Mouse (Mus musculus): Measurements from ENCODE around the gene Tmco3. TPM values are rescaled to one million over a fixed set of nuclear protein-coding genes. Genes with fewer than 3 reads are reported as not detected.

The Tmco3 gene
- polyA plus RNA-seq, 1 experiment, result 22.4 TPM

GRCm38 (mm10) chr8:13276941-13277447 is 11.0 kb upstream of the Tmco3 start:
- H3K4me3 ChIP-seq (ENCODE audit: control insufficient read depth, insufficient read depth, low read length), result no peak overlapping the region

GRCm38 (mm10) chr8:13283200-13283599 is 4.8 kb upstream of the Tmco3 start:
- Histone ChIP-seq H3K27ac (ENCODE audit: control insufficient read depth, insufficient read depth, low read length) (no peak overlapping the region), H3K4me1 (replicated peaks; ENCODE audit: control insufficient read depth, insufficient read depth, low read length) (peaks cover 6% of the 10 kb centered on the region), H3K27me3 (ENCODE audit: control insufficient read depth, insufficient read depth, low read length) (no peaks in the 10 kb centered on the region), H3K36me3 (ENCODE audit: control insufficient read depth, insufficient read depth, low read length) (no peaks in the 10 kb centered on the region), H3K4me3 (ENCODE audit: control insufficient read depth, insufficient read depth, low read length) (no peak overlapping the region)
- no peak for DNase-seq
- TF ChIP-seq POLR2A (IDR thresholded peaks at IDR 0.05; ENCODE audit: control insufficient read depth, extremely low read depth, insufficient read depth, low read length, poor library complexity), result no peak
- TF ChIP-seq CTCF (IDR thresholded peaks at IDR 0.05; ENCODE audit: borderline replicate concordance, control insufficient read depth, extremely low read depth, insufficient read depth, low read length, poor library complexity), result no peak
- WGBS, result 94% methylated on average over 1 of the region's 1 CpGs

More at GRCm38 (mm10) chr8:13276941-13277447, 11.0 kb upstream of the Tmco3 start:
- 46% methylated on average over 5 of the region's 5 CpGs for WGBS
- no peaks in the 10 kb centered on the region for H3K4me1 ChIP-seq (replicated peaks; ENCODE audit: control insufficient read depth, insufficient read depth, low read length)
- TF ChIP-seq CTCF (IDR thresholded peaks at IDR 0.05; ENCODE audit: borderline replicate concordance, control insufficient read depth, extremely low read depth, insufficient read depth, low read length, poor library complexity) (no peak), POLR2A (IDR thresholded peaks at IDR 0.05; ENCODE audit: control insufficient read depth, extremely low read depth, insufficient read depth, low read length, poor library complexity) (no peak)
- no peaks in the 10 kb centered on the region for H3K27me3 ChIP-seq (ENCODE audit: control insufficient read depth, insufficient read depth, low read length)
- no peaks in the 10 kb centered on the region for H3K36me3 ChIP-seq (ENCODE audit: control insufficient read depth, insufficient read depth, low read length)
- no peak for DNase-seq
- no peak overlapping the region for H3K27ac ChIP-seq (ENCODE audit: control insufficient read depth, insufficient read depth, low read length)

GRCm38 (mm10) chr8:13287304-13287691 is 692 bp upstream of the Tmco3 start:
- DNase-seq, result peak; percentile 76
- H3K36me3 ChIP-seq (ENCODE audit: control insufficient read depth, insufficient read depth, low read length), result no peaks in the 10 kb centered on the region
- peaks cover 6% of the 10 kb centered on the region for H3K4me1 ChIP-seq (replicated peaks; ENCODE audit: control insufficient read depth, insufficient read depth, low read length)
- no peak overlapping the region for H3K27ac ChIP-seq (ENCODE audit: control insufficient read depth, insufficient read depth, low read length)
- no peaks in the 10 kb centered on the region for H3K27me3 ChIP-seq (ENCODE audit: control insufficient read depth, insufficient read depth, low read length)
- peak overlapping the region; percentile 66 for H3K4me3 ChIP-seq (ENCODE audit: control insufficient read depth, insufficient read depth, low read length)
- WGBS, result under 1% methylated on average over 34 of the region's 34 CpGs
- TF ChIP-seq CTCF (IDR thresholded peaks at IDR 0.05; ENCODE audit: borderline replicate concordance, control insufficient read depth, extremely low read depth, insufficient read depth, low read length, poor library complexity), result no peak
- TF ChIP-seq POLR2A (IDR thresholded peaks at IDR 0.05; ENCODE audit: control insufficient read depth, extremely low read depth, insufficient read depth, low read length, poor library complexity), result no peak

GRCm38 (mm10) chr8:13288646-13289045 is 656 bp downstream of the Tmco3 start:
- peaks cover 6% of the 10 kb centered on the region for H3K4me1 ChIP-seq (replicated peaks; ENCODE audit: control insufficient read depth, insufficient read depth, low read length)
- H3K36me3 ChIP-seq (ENCODE audit: control insufficient read depth, insufficient read depth, low read length), result no peaks in the 10 kb centered on the region
- no peak for TF ChIP-seq CTCF (IDR thresholded peaks at IDR 0.05; ENCODE audit: borderline replicate concordance, control insufficient read depth, extremely low read depth, insufficient read depth, low read length, poor library complexity)
- TF ChIP-seq POLR2A (IDR thresholded peaks at IDR 0.05; ENCODE audit: control insufficient read depth, extremely low read depth, insufficient read depth, low read length, poor library complexity), result no peak
- DNase-seq, result no peak
- H3K4me3 ChIP-seq (ENCODE audit: control insufficient read depth, insufficient read depth, low read length), result peak overlapping the region; percentile 66
- no peak overlapping the region for H3K27ac ChIP-seq (ENCODE audit: control insufficient read depth, insufficient read depth, low read length)
- no peaks in the 10 kb centered on the region for H3K27me3 ChIP-seq (ENCODE audit: control insufficient read depth, insufficient read depth, low read length)
- 11% methylated on average over 6 of the region's 6 CpGs for WGBS

- H3K27ac ChIP-seq (ENCODE audit: control insufficient read depth, insufficient read depth, low read length), result no peak overlapping the region
- H3K27me3 ChIP-seq (ENCODE audit: control insufficient read depth, insufficient read depth, low read length), result no peaks in the 10 kb centered on the region
- H3K4me1 ChIP-seq (replicated peaks; ENCODE audit: control insufficient read depth, insufficient read depth, low read length), result no peaks in the 10 kb centered on the region
- TF ChIP-seq POLR2A (IDR thresholded peaks at IDR 0.05; ENCODE audit: control insufficient read depth, extremely low read depth, insufficient read depth, low read length, poor library complexity), result no peak
- peak; percentile 69; the same call in 1 of the 2 replicates for TF ChIP-seq CTCF (IDR thresholded peaks at IDR 0.05; ENCODE audit: borderline replicate concordance, control insufficient read depth, extremely low read depth, insufficient read depth, low read length, poor library complexity)
- peak; percentile 78 for DNase-seq
- H3K4me3 ChIP-seq (ENCODE audit: control insufficient read depth, insufficient read depth, low read length), result no peak overlapping the region
- H3K36me3 ChIP-seq (ENCODE audit: control insufficient read depth, insufficient read depth, low read length), result peaks cover 18% of the 10 kb centered on the region; the same call in 1 of the 2 replicates
- WGBS, result 32% methylated on average over 9 of the region's 9 CpGs
Measured at GRCm38 (mm10) chr8:13292364-13292763, 4.4 kb downstream of the Tmco3 start.

- TF ChIP-seq POLR2A (IDR thresholded peaks at IDR 0.05; ENCODE audit: control insufficient read depth, extremely low read depth, insufficient read depth, low read length, poor library complexity) (no peak), CTCF (IDR thresholded peaks at IDR 0.05; ENCODE audit: borderline replicate concordance, control insufficient read depth, extremely low read depth, insufficient read depth, low read length, poor library complexity) (no peak)
- 95% methylated on average over 9 of the region's 9 CpGs for WGBS
Measured at GRCm38 (mm10) chr8:13293677-13294470, 5.9 kb downstream of the Tmco3 start.

More at GRCm38 (mm10) chr8:13293677-13294470, 5.9 kb downstream of the Tmco3 start:
- H3K27me3 ChIP-seq (ENCODE audit: control insufficient read depth, insufficient read depth, low read length), result no peaks in the 10 kb centered on the region
- peaks cover 18% of the 10 kb centered on the region; the same call in 1 of the 2 replicates for H3K36me3 ChIP-seq (ENCODE audit: control insufficient read depth, insufficient read depth, low read length)
- DNase-seq, result no peak
- H3K4me3 ChIP-seq (ENCODE audit: control insufficient read depth, insufficient read depth, low read length), result no peak overlapping the region
- no peak overlapping the region for H3K27ac ChIP-seq (ENCODE audit: control insufficient read depth, insufficient read depth, low read length)
- H3K4me1 ChIP-seq (replicated peaks; ENCODE audit: control insufficient read depth, insufficient read depth, low read length), result no peaks in the 10 kb centered on the region

Data from thymus, adult 2 months (tissue).